Mouse (Mus musculus) bone marrow macrophage, adult 2 months (primary cell): ENCODE data around the gene Ccdc174.

Experiments used
- CTCF ChIP-seq: IDR thresholded peaks from 2 replicates; pipeline ENCODE4 v1.5.1; 2012; ENCODE audit warnings: low read depth, mild to moderate bottlenecking, low read length, moderate library complexity
- POLR2A ChIP-seq: IDR thresholded peaks from 2 replicates; pipeline ENCODE4 v1.6.1; 2012; ENCODE audit warnings: mild to moderate bottlenecking, low read depth, low read length, borderline replicate concordance

GRCm38 (mm10) chr6:91883859-91884258 is 6.0 kb downstream of the Ccdc174 start:
- TF ChIP-seq CTCF (no peak), POLR2A (no peak)
